In the genomic region with DNA sequence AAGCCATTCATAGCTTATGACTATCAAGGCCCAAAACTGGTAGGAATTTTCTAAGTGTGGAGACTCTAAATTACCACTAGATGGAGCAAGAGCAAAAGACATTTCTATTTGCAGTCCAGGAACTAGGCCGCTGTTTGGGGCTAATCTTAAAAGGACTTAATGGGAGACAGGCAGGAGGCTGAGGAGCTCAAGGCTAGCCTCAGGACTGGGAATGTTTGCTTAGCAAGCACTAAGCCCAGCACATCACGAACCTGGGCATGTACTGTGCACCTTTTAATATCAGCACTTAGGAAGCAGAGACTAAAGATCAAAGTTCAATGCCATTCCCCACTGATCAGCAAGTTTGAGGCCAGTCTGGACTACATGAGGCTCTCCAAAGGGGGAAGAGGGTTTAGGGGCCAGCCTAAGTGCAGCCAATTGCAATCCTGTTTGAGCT, we compare ENCODE assay signal across 8 mouse cellular contexts. TPM values are rescaled to one million over a fixed set of nuclear protein-coding genes. Genes with fewer than 3 reads are reported as not detected.
DNase-seq lines count a peak whose midpoint lies in the region; ATAC-seq and TF ChIP-seq lines count a peak whose summit lies in the region.

No protein-coding gene starts in this region.

- H3K4me3 ChIP-seq in cerebellum, adult 2 months (replicated peaks; ENCODE audit: insufficient read depth, low read depth, low read length): no peak overlapping the region
- no peak overlapping the region for H3K4me3 ChIP-seq in intestine, postnatal 0 days (ENCODE audit: low read depth, low read length)
- H3K4me3 ChIP-seq in lung, embryonic 14.5 days (ENCODE audit: low read depth, low read length): no peak overlapping the region

- no peaks in the 10 kb centered on the region for H3K9me3 ChIP-seq in intestine, postnatal 0 days (ENCODE audit: control insufficient read depth)
- H3K9me3 ChIP-seq in lung, embryonic 14.5 days (ENCODE audit: low read depth, low read length): no peaks in the 10 kb centered on the region

- peak; percentile 85 for ATAC-seq in CD4-positive, CD25-positive, alpha-beta regulatory T cell, adult 4 months
- ATAC-seq in intestine, postnatal 0 days: peak; percentile 91
- peak; percentile 67 for ATAC-seq in lung, embryonic 14.5 days (ENCODE audit: insufficient read depth)

- H3K4me2 ChIP-seq in intestine, postnatal 0 days (replicated peaks; ENCODE audit: low read depth): no peak overlapping the region
- H3K4me2 ChIP-seq in lung, embryonic 14.5 days: no peak overlapping the region

- H3K27me3 ChIP-seq in cerebellum, adult 2 months (ENCODE audit: control insufficient read depth, insufficient read depth, low read length): no peaks in the 10 kb centered on the region
- H3K27me3 ChIP-seq in intestine, postnatal 0 days (replicated peaks; ENCODE audit: control insufficient read depth, insufficient read depth, low read length): no peaks in the 10 kb centered on the region
- H3K27me3 ChIP-seq in lung, embryonic 14.5 days (ENCODE audit: insufficient read depth, low read length): no peaks in the 10 kb centered on the region

- WGBS in cerebellum, adult 2 months: 1% methylated on average over 2 of the region's 2 CpGs
- WGBS in intestine, postnatal 0 days: 0% methylated on average over 2 of the region's 2 CpGs
- WGBS in lung, embryonic 14.5 days: 0% methylated on average over 2 of the region's 2 CpGs

- TF ChIP-seq POLR2A in cerebellum, adult 2 months (IDR thresholded peaks at IDR 0.05; ENCODE audit: borderline replicate concordance, insufficient read depth, low read length): no peak

- peak; percentile 40 for TF ChIP-seq CTCF in cerebellum, adult 2 months (IDR thresholded peaks at IDR 0.05; ENCODE audit: borderline replicate concordance, insufficient read depth, low read depth, low read length)
- peak; percentile 85 for TF ChIP-seq CTCF in intestine, postnatal 0 days (IDR thresholded peaks at IDR 0.05; ENCODE audit: low read depth)
- peak; percentile 78 for TF ChIP-seq CTCF in lung, embryonic 14.5 days (IDR thresholded peaks at IDR 0.05; ENCODE audit: low read depth)

- H3K9ac ChIP-seq in intestine, postnatal 0 days (ENCODE audit: low read depth, low read length): no peak overlapping the region
- H3K9ac ChIP-seq in lung, embryonic 14.5 days: no peak overlapping the region

- H3K27ac ChIP-seq in cerebellum, adult 2 months (ENCODE audit: insufficient read depth, low read length): no peak overlapping the region
- H3K27ac ChIP-seq in intestine, postnatal 0 days (ENCODE audit: low read depth, low read length): peak overlapping the region; percentile 77
- 0 out of 2 replicates have a peak overlapping the region, but pooled peaks have one; percentile 4 for H3K27ac ChIP-seq in lung, embryonic 14.5 days (ENCODE audit: low read depth)

- no peaks in the 10 kb centered on the region for H3K36me3 ChIP-seq in intestine, postnatal 0 days (ENCODE audit: control insufficient read depth, insufficient read depth)
- no peaks in the 10 kb centered on the region for H3K36me3 ChIP-seq in lung, embryonic 14.5 days (ENCODE audit: insufficient read depth)

- H3K4me1 ChIP-seq in cerebellum, adult 2 months (ENCODE audit: control insufficient read depth, insufficient read depth, low read length): no peaks in the 10 kb centered on the region
- no peaks in the 10 kb centered on the region for H3K4me1 ChIP-seq in intestine, postnatal 0 days (replicated peaks; ENCODE audit: control insufficient read depth, insufficient read depth, low read length)
- peaks cover 3% of the 10 kb centered on the region; the same call in 1 of the 2 replicates for H3K4me1 ChIP-seq in lung, embryonic 14.5 days (ENCODE audit: insufficient read depth)

- peak; percentile 31 to 51 for DNase-seq in cerebellum, adult 2 months
- DNase-seq in cerebellum, postnatal 4 days (ENCODE audit: low spot score in 2 of 2): no peak
- DNase-seq in embryo, embryonic 11 days: peak; percentile 85
- peak; percentile 92 for DNase-seq in lung, embryonic 14.5 days
- DNase-seq in retina, embryonic 14.5 days (ENCODE audit: low spot score): peak; percentile 93
- no peak for DNase-seq in testis, postnatal 10 days (ENCODE audit: low spot score)

RNA-seq across cellular contexts. Expression of a gene that starts 7.3 kb away (rescaled TPM):
- 1.8 and 2.5 TPM in 2 replicates for polyA plus RNA-seq in cerebellum, adult 2 months (2012; rRNA removed)
- under 1 TPM; 0.22 to 0.42 TPM for polyA plus RNA-seq in CD4-positive, CD25-positive, alpha-beta regulatory T cell, adult 4 months (2017; shearing (Covaris generic))
- 0.12 TPM in 2 replicates for polyA plus RNA-seq in intestine, postnatal 0 days (2015; fragmentation: Nextera tagmentation; extraction: Ambion mirVana)
- polyA plus RNA-seq in lung, embryonic 14.5 days (2014; fragmentation: Nextera tagmentation; extraction: Ambion mirVana): not detected in 2 replicates

RNA-seq across cellular contexts. Expression of a gene that starts 9.4 kb away (rescaled TPM):
- 16.7 and 21.6 TPM in 2 replicates for polyA plus RNA-seq in cerebellum, adult 2 months (2012; rRNA removed)
- 10 to 100 TPM; 38.6 to 40.9 TPM for polyA plus RNA-seq in CD4-positive, CD25-positive, alpha-beta regulatory T cell, adult 4 months (2017; shearing (Covaris generic))
- 10.3 and 11.4 TPM in 2 replicates for polyA plus RNA-seq in intestine, postnatal 0 days (2015; fragmentation: Nextera tagmentation; extraction: Ambion mirVana)
- 30.7 and 35.9 TPM in 2 replicates for polyA plus RNA-seq in lung, embryonic 14.5 days (2014; fragmentation: Nextera tagmentation; extraction: Ambion mirVana)

RNA-seq across cellular contexts. Expression of a gene that starts 44.6 kb away (rescaled TPM):
- 2.6 and 4.3 TPM in 2 replicates for polyA plus RNA-seq in cerebellum, adult 2 months (2012; rRNA removed)
- polyA plus RNA-seq in CD4-positive, CD25-positive, alpha-beta regulatory T cell, adult 4 months (2017; shearing (Covaris generic)): under 1 TPM in 1 of 2 experiments, not detected in 1; 0.39 TPM
- polyA plus RNA-seq in intestine, postnatal 0 days (2015; fragmentation: Nextera tagmentation; extraction: Ambion mirVana): 7.7 and 9.4 TPM in 2 replicates
- 74.0 and 77.5 TPM in 2 replicates for polyA plus RNA-seq in lung, embryonic 14.5 days (2014; fragmentation: Nextera tagmentation; extraction: Ambion mirVana)

RNA-seq across cellular contexts. Expression of a gene that starts 51.9 kb away (rescaled TPM):
- not detected in 2 replicates for polyA plus RNA-seq in cerebellum, adult 2 months (2012; rRNA removed)
- not detected for polyA plus RNA-seq in CD4-positive, CD25-positive, alpha-beta regulatory T cell, adult 4 months (2017; shearing (Covaris generic))
- not detected in 2 replicates for polyA plus RNA-seq in intestine, postnatal 0 days (2015; fragmentation: Nextera tagmentation; extraction: Ambion mirVana)
- not detected in 2 replicates for polyA plus RNA-seq in lung, embryonic 14.5 days (2014; fragmentation: Nextera tagmentation; extraction: Ambion mirVana)

RNA-seq across cellular contexts. Expression of a gene that starts 55.2 kb away (rescaled TPM):
- polyA plus RNA-seq in cerebellum, adult 2 months (2012; rRNA removed): 0.21 and 0.24 TPM in 2 replicates
- under 1 TPM in 1 of 2 experiments, not detected in 1; 0.16 TPM for polyA plus RNA-seq in CD4-positive, CD25-positive, alpha-beta regulatory T cell, adult 4 months (2017; shearing (Covaris generic))
- 0.16 and 0.18 TPM in 2 replicates for polyA plus RNA-seq in intestine, postnatal 0 days (2015; fragmentation: Nextera tagmentation; extraction: Ambion mirVana)
- 1.7 and 1.9 TPM in 2 replicates for polyA plus RNA-seq in lung, embryonic 14.5 days (2014; fragmentation: Nextera tagmentation; extraction: Ambion mirVana)

Comparison
In these comparisons a context has a peak if more than half of its experiments do, and no peak if none do; other contexts are left out.
1. DNase-seq: peak in cerebellum, adult 2 months (2 of 2), embryo, embryonic 11 days (single experiment), lung, embryonic 14.5 days (single experiment) and retina, embryonic 14.5 days (single experiment); none in cerebellum, postnatal 4 days (0 of 2) and testis, postnatal 10 days (single experiment).
2. Peak in every context shown above with its lines, with median percentiles within 50 percentile points of each other: CTCF ChIP-seq and ATAC-seq.